Mouse (Mus musculus) lung, embryonic 14.5 days (tissue): ENCODE results near the gene Dtx2. TPM values are rescaled to one million over a fixed set of nuclear protein-coding genes. Genes with fewer than 3 reads are reported as not detected.

Source experiments
- ATAC-seq: fragments of 200-750 bp; cut with Nextera tagmentation; 2 replicates; pipeline ENCODE4 v1.8.0; 2017; ENCODE audit warnings: mild to moderate bottlenecking, moderate TSS enrichment, moderate library complexity; ENCODE audit not compliant: insufficient read depth
- DNase-seq: peaks from one replicate; pipeline ENCODE4 v3.0.0-alpha.2; 2015
- H3K27ac ChIP-seq: fragments of 300-500 bp; sonication (generic); 2 replicates; pipeline ENCODE4 v1.5.1; 2014; ENCODE audit warnings: low read depth, mild to moderate bottlenecking, moderate library complexity
- H3K27me3 ChIP-seq: fragments of 300-500 bp; sonication (generic); 2 replicates; pipeline ENCODE4 v1.6.1; 2014; ENCODE audit warnings: low read length, control low read depth; ENCODE audit not compliant: insufficient read depth
- H3K36me3 ChIP-seq: fragments of 300-500 bp; sonication (generic); 2 replicates; pipeline ENCODE4 v1.6.1; 2014; ENCODE audit warnings: control low read depth; ENCODE audit not compliant: insufficient read depth
- H3K4me1 ChIP-seq: fragments of 300-500 bp; sonication (generic); 2 replicates; pipeline ENCODE4 v1.6.1; 2014; ENCODE audit warnings: antibody characterized with exemption, control low read depth; ENCODE audit not compliant: insufficient read depth
- H3K4me2 ChIP-seq: fragments of 300-500 bp; sonication (generic); 2 replicates; pipeline ENCODE4 v1.6.1; 2014; ENCODE audit warnings: mild to moderate bottlenecking
- H3K4me3 ChIP-seq: fragments of 300-500 bp; sonication (generic); 2 replicates; pipeline ENCODE4 v1.5.1; 2014; ENCODE audit warnings: low read depth, low read length
- H3K9ac ChIP-seq: fragments of 300-500 bp; sonication (generic); 2 replicates; pipeline ENCODE4 v1.6.1; 2014
- H3K9me3 ChIP-seq: fragments of 300-500 bp; sonication (generic); 2 replicates; pipeline ENCODE4 v1.6.1; 2016; ENCODE audit warnings: low read depth, low read length, control low read depth
- CTCF ChIP-seq: IDR thresholded peaks from 2 replicates; pipeline ENCODE4 v1.5.1; 2016; ENCODE audit warnings: antibody characterized with exemption, low read depth
- WGBS: fragments of 180-500 bp; shearing (Covaris S2); extraction: QIAGEN DNeasy Blood & Tissue Kit; methylation state at CpG from one replicate; pipeline ENCODE4 v1.1.7; 2014; 5-methylcytosine and 5-hydroxymethylcytosine counted together
- polyA plus RNA-seq: library from polyadenylated mRNA; unstranded; fragments of >200 nt; fragmentation: Nextera tagmentation; extraction: Ambion mirVana; gene quantifications from 2 replicates; pipeline ENCODE4 v1.2.1, GENCODE M21; 2014

Gene Dtx2
- polyA plus RNA-seq = 21.4 and 24.4 TPM in 2 replicates

GRCm38 (mm10) chr5:135994725-135995687, at the start of gene Dtx2:
Gene Dtx2 (plus strand): TSS chr5:135994800.
- Histone ChIP-seq H3K4me1 (0 out of 2 replicates have a peak, but pooled peaks cover 3% of the 10 kb centered on the region), H3K9me3 (no peaks in the 10 kb centered on the region), H3K27ac (peak within 1 kb of the TSS; percentile 82), H3K36me3 (peaks cover 30% of the 10 kb centered on the region), H3K9ac (peak within 1 kb of the TSS; percentile 82), H3K4me3 (peak within 1 kb of the TSS; percentile 74), H3K4me2 (peak within 1 kb of the TSS; percentile 86), H3K27me3 (no peaks in the 10 kb centered on the region)
- ATAC-seq (peak; percentile 95), DNase-seq (peak; percentile 98)
- WGBS = 1% methylated on average over 43 of the region's 47 CpGs
- peak; percentile 37 for TF ChIP-seq CTCF

- H3K9ac ChIP-seq = peak overlapping the region; percentile 3
- no peaks in the 10 kb centered on the region for H3K9me3 ChIP-seq
- no peak for TF ChIP-seq CTCF
- WGBS = 47% methylated on average over 10 of the region's 10 CpGs
- H3K4me3 ChIP-seq = no peak overlapping the region
- H3K27me3 ChIP-seq = no peaks in the 10 kb centered on the region
- ATAC-seq (peak; percentile 63), DNase-seq (peak; percentile 80)
- H3K36me3 ChIP-seq = no peaks in the 10 kb centered on the region
- H3K4me2 ChIP-seq = peak overlapping the region; percentile 42
- H3K4me1 ChIP-seq = peaks cover 4% of the 10 kb centered on the region; the same call in 1 of the 2 replicates
- 0 out of 2 replicates have a peak overlapping the region, but pooled peaks have one; percentile 15 for H3K27ac ChIP-seq
These were observed 48.6 kb upstream of the Dtx2 start for GRCm38 (mm10) chr5:135945916-135946408.

GRCm38 (mm10) chr5:135946621-135947020, 48.0 kb upstream of the Dtx2 start:
- no peak overlapping the region for H3K9ac ChIP-seq
- DNase-seq (peak; percentile 9), ATAC-seq (peak; percentile 21; the same call in 1 of the 2 replicates)
- H3K4me1 ChIP-seq = peaks cover 4% of the 10 kb centered on the region; the same call in 1 of the 2 replicates
- no peaks in the 10 kb centered on the region for H3K27me3 ChIP-seq
- H3K9me3 ChIP-seq = no peaks in the 10 kb centered on the region
- no peak overlapping the region for H3K4me3 ChIP-seq
- no peak for TF ChIP-seq CTCF
- no peaks in the 10 kb centered on the region for H3K36me3 ChIP-seq
- H3K4me2 ChIP-seq = peak overlapping the region; percentile 42; the same call in 1 of the 2 replicates
- WGBS = 69% methylated on average over 5 of the region's 5 CpGs
- no peak overlapping the region for H3K27ac ChIP-seq

- DNase-seq (no peak), ATAC-seq (no peak)
- Histone ChIP-seq H3K36me3 (no peaks in the 10 kb centered on the region), H3K4me2 (no peak overlapping the region), H3K4me3 (no peak overlapping the region), H3K27me3 (no peaks in the 10 kb centered on the region), H3K9ac (no peak overlapping the region), H3K9me3 (no peaks in the 10 kb centered on the region), H3K27ac (no peak overlapping the region), H3K4me1 (peaks cover 2% of the 10 kb centered on the region; the same call in 1 of the 2 replicates)
- TF ChIP-seq CTCF = no peak
- WGBS = 71% methylated on average over 11 of the region's 11 CpGs
These were observed 43.7 kb upstream of the Dtx2 start for GRCm38 (mm10) chr5:135950710-135951412.

GRCm38 (mm10) chr5:135951660-135952059, 42.9 kb upstream of the Dtx2 start:
- Histone ChIP-seq H3K27me3 (no peaks in the 10 kb centered on the region), H3K36me3 (no peaks in the 10 kb centered on the region), H3K4me3 (no peak overlapping the region), H3K9ac (no peak overlapping the region), H3K4me1 (no peaks in the 10 kb centered on the region), H3K4me2 (no peak overlapping the region), H3K9me3 (no peaks in the 10 kb centered on the region), H3K27ac (no peak overlapping the region)
- DNase-seq = no peak
- no peak for ATAC-seq
- TF ChIP-seq CTCF = no peak
- WGBS = 82% methylated on average over 2 of the region's 2 CpGs

GRCm38 (mm10) chr5:135952830-135953229, 41.8 kb upstream of the Dtx2 start:
- 77% methylated on average over 2 of the region's 2 CpGs for WGBS
- TF ChIP-seq CTCF = no peak
- H3K27me3 ChIP-seq = no peaks in the 10 kb centered on the region
- H3K4me3 ChIP-seq = no peak overlapping the region
- H3K36me3 ChIP-seq = no peaks in the 10 kb centered on the region
- H3K4me2 ChIP-seq = no peak overlapping the region
- no peaks in the 10 kb centered on the region for H3K9me3 ChIP-seq
- H3K27ac ChIP-seq = no peak overlapping the region
- DNase-seq = no peak
- no peak overlapping the region for H3K9ac ChIP-seq
- peaks cover 3% of the 10 kb centered on the region; the same call in 1 of the 2 replicates for H3K4me1 ChIP-seq
- ATAC-seq = no peak
